Mouse (Mus musculus) CH12.LX (cell line): ENCODE measurements around the gene Cd164l2. TPM values are rescaled to one million over a fixed set of nuclear protein-coding genes. Genes with fewer than 3 reads are reported as not detected.

Source experiments
- DNase-seq: peaks from one replicate; pipeline ENCODE4 v3.0.0-alpha.2; 2013; ENCODE audit errors: extremely low read depth
- H3K27ac ChIP-seq: 2 replicates; pipeline ENCODE4 v1.5.1; 2012; ENCODE audit warnings: low read depth, mild to moderate bottlenecking, control low read depth, moderate library complexity; ENCODE audit not compliant: insufficient read depth
- H3K27me3 ChIP-seq: replicated peaks from 2 replicates; pipeline ENCODE3; 2012; ENCODE audit warnings: inconsistent platforms
- H3K36me3 ChIP-seq, 2 experiments: replicated peaks in 1 of 2; 2 replicates each; pipeline versions ENCODE3 to v1.6.1; 2012; ENCODE audit warnings: inconsistent platforms in 1 of 2, low read length in 1 of 2, mild to moderate bottlenecking in 1 of 2, mixed read lengths in 1 of 2, moderate library complexity in 1 of 2; ENCODE audit not compliant: control insufficient read depth in 1 of 2, insufficient read depth in 1 of 2
- H3K4me1 ChIP-seq, 2 experiments: 2 replicates each; pipeline ENCODE4 v1.6.1; 2012; ENCODE audit warnings: inconsistent platforms in 1 of 2, moderate library complexity in 1 of 2; ENCODE audit not compliant: insufficient read depth in 2 of 2, control insufficient read depth in 1 of 2
- H3K4me2 ChIP-seq: 2 replicates; pipeline ENCODE4 v1.6.1; 2012; ENCODE audit warnings: low read depth, mild to moderate bottlenecking, control low read depth; ENCODE audit not compliant: poor library complexity, insufficient read depth, severe bottlenecking
- H3K4me3 ChIP-seq, 3 experiments: fragments of 150-350 bp in 1 of 3; sonication (generic) in 1 of 3; replicated peaks in 1 of 3; 2 replicates each; pipeline versions ENCODE3 to v1.5.1; 2011 to 2012; ENCODE audit warnings: low read depth in 2 of 3, low read length in 2 of 3, mild to moderate bottlenecking in 2 of 3, moderate library complexity in 2 of 3, control low read depth in 1 of 3, improper control_type of control experiment in 1 of 3, inconsistent platforms in 1 of 3, mixed read lengths in 1 of 3; ENCODE audit not compliant: poor library complexity in 1 of 3
- H3K79me2 ChIP-seq: replicated peaks from 2 replicates; pipeline ENCODE4 v1.6.1; 2012; ENCODE audit warnings: mild to moderate bottlenecking, moderate library complexity; ENCODE audit not compliant: control insufficient read depth, poor library complexity, insufficient read depth, severe bottlenecking; ENCODE audit errors: extremely low read depth
- H3K9ac ChIP-seq: 2 replicates; pipeline ENCODE4 v1.6.1; 2012; ENCODE audit warnings: low read depth, mild to moderate bottlenecking, control low read depth, moderate library complexity; ENCODE audit not compliant: insufficient read depth
- H3K9me3 ChIP-seq: replicated peaks from 2 replicates; pipeline ENCODE3; 2012; ENCODE audit warnings: low read length, inconsistent platforms, mixed read lengths
- BHLHE40 ChIP-seq: IDR thresholded peaks from 2 replicates; pipeline ENCODE4 v1.6.1; 2011; ENCODE audit warnings: mild to moderate bottlenecking, low read depth, low read length, improper control_type of control experiment
- CHD1 ChIP-seq: IDR thresholded peaks from 2 replicates; pipeline ENCODE4 v1.6.1; 2012; ENCODE audit warnings: low read depth, low read length, improper control_type of control experiment, inconsistent platforms
- CTCF ChIP-seq, 2 experiments: IDR thresholded peaks in 1 of 2; conservative IDR thresholded peaks in 1 of 2; 2 replicates each; pipeline ENCODE4 v1.5.1; 2011 to 2012; ENCODE audit warnings: low read depth in 2 of 2, low read length in 2 of 2, improper control_type of control experiment in 1 of 2, inconsistent platforms in 1 of 2, mild to moderate bottlenecking in 1 of 2, moderate library complexity in 1 of 2
- ELF1 ChIP-seq: IDR thresholded peaks from 2 replicates; pipeline ENCODE4 v1.6.1; 2014; ENCODE audit warnings: low read depth, mild to moderate bottlenecking, inconsistent platforms, low read length, improper control_type of control experiment
- ETS1 ChIP-seq: conservative IDR thresholded peaks from 2 replicates; pipeline ENCODE4 v1.6.1; 2012; ENCODE audit warnings: low read depth, mild to moderate bottlenecking, inconsistent platforms, low read length, improper control_type of control experiment, moderate library complexity
- GABPA ChIP-seq: IDR thresholded peaks from 2 replicates; pipeline ENCODE4 v1.6.1; 2012; ENCODE audit warnings: low read depth, low read length, improper control_type of control experiment, inconsistent platforms; ENCODE audit not compliant: insufficient replicate concordance
- IRF4 ChIP-seq: IDR thresholded peaks from 2 replicates; pipeline ENCODE4 v1.6.1; 2014; ENCODE audit warnings: low read depth, mild to moderate bottlenecking, inconsistent platforms, low read length, improper control_type of control experiment
- JUN ChIP-seq: IDR thresholded peaks from 2 replicates; pipeline ENCODE4 v1.6.1; 2011; ENCODE audit warnings: low read depth, mild to moderate bottlenecking, low read length, improper control_type of control experiment, moderate library complexity; ENCODE audit not compliant: insufficient read depth
- JUND ChIP-seq: conservative IDR thresholded peaks from 2 replicates; pipeline ENCODE4 v1.6.1; 2011; ENCODE audit warnings: low read depth, low read length, improper control_type of control experiment
- MAX ChIP-seq: IDR thresholded peaks from 2 replicates; pipeline ENCODE4 v1.6.1; 2011; ENCODE audit warnings: low read length, improper control_type of control experiment
- MAZ ChIP-seq: IDR thresholded peaks from 2 replicates; pipeline ENCODE4 v1.6.1; 2012; ENCODE audit warnings: low read depth, mild to moderate bottlenecking, inconsistent platforms, low read length, improper control_type of control experiment, moderate library complexity
- NELFE ChIP-seq: IDR thresholded peaks from 2 replicates; pipeline ENCODE4 v1.6.1; 2011; ENCODE audit warnings: low read depth, low read length, improper control_type of control experiment
- PAX5 ChIP-seq: IDR thresholded peaks from 2 replicates; pipeline ENCODE4 v1.6.1; 2012; ENCODE audit warnings: low read length, inconsistent platforms, mixed read lengths
- RCOR1 ChIP-seq: conservative IDR thresholded peaks from 2 replicates; pipeline ENCODE4 v1.6.1; 2012; ENCODE audit warnings: low read depth, mild to moderate bottlenecking, inconsistent platforms, low read length, improper control_type of control experiment
- SIN3A ChIP-seq: IDR thresholded peaks from 2 replicates; pipeline ENCODE4 v1.6.1; 2012; ENCODE audit warnings: low read length, improper control_type of control experiment, inconsistent platforms
- TCF12 ChIP-seq: IDR thresholded peaks from 2 replicates; pipeline ENCODE4 v1.6.1; 2014; ENCODE audit warnings: low read depth, mild to moderate bottlenecking, inconsistent platforms, low read length, improper control_type of control experiment
- UBTF ChIP-seq: IDR thresholded peaks from 2 replicates; pipeline ENCODE4 v1.6.1; 2012; ENCODE audit warnings: low read depth, mild to moderate bottlenecking, inconsistent platforms, low read length, improper control_type of control experiment, moderate library complexity
- USF1 ChIP-seq: IDR thresholded peaks from 2 replicates; pipeline ENCODE4 v1.6.1; 2014; ENCODE audit warnings: low read depth, mild to moderate bottlenecking, inconsistent platforms, low read length, improper control_type of control experiment
- ZMIZ1 ChIP-seq: IDR thresholded peaks from 2 replicates; pipeline ENCODE4 v1.6.1; 2012; ENCODE audit warnings: low read depth, mild to moderate bottlenecking, inconsistent platforms, low read length, improper control_type of control experiment
- ZNF384 ChIP-seq: IDR thresholded peaks from 2 replicates; pipeline ENCODE4 v1.6.1; 2012; ENCODE audit warnings: low read depth, low read length, improper control_type of control experiment, inconsistent platforms
- dilution Hi-C: fragments of 300-500 bp; cut with MboI; formaldehyde crosslinking; loops from 2 replicates; pipeline ENCODE4 v1.14.3; 2020; ENCODE audit warnings: low sequenced_read_pairs; ENCODE audit not compliant: extremely low pct_unique_long_range_greater_than_20kb, extremely low pct_ligation_motif_present
- in situ Hi-C: fragments of 300-500 bp; cut with MboI; formaldehyde crosslinking; loops from 3 replicates; pipeline ENCODE4 v1.14.3; 2019; ENCODE audit warnings: low sequenced_read_pairs, low pct_ligation_motif_present, low pct_unique_long_range_greater_than_20kb, mixed read lengths
- polyA plus RNA-seq: library from polyadenylated mRNA; unstranded; fragments of >175 nt; gene quantifications from 2 replicates; pipeline ENCODE4 v1.2.1, GENCODE M21; 2012; ENCODE audit warnings: low read depth; ENCODE audit not compliant: insufficient read length
- total RNA-seq, 2 experiments: library from RNA; depleted of rRNA; stranded (reverse); fragments of 300-350 nt in 1 of 2; fragments of >200 nt in 1 of 2; gene quantifications; 2 replicates each; pipeline ENCODE4 v1.2.3; 2012 to 2014

The Cd164l2 gene
- total and polyA plus RNA-seq, 3 experiments = not detected

DNA sequence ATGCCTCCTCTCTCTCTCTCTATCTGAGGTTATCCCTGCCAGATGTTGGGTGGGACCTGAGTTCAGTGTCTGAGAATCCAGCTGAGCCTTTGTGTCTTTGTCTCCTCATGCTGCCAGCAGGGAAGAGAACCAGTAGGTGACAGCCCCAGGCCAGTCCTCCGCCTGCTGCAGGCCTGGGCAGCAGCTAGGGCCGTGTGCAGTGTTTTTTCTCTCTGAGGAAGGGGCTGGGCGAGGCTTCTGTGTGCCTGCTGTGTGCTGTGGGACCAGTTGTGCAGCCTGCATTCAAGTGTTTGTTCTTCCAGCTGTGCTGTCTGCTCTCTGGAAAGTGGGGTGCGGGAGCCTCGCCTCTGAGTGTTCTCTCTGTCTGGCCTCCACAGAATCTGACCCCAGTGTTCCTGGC is 11.9 kb downstream of the Cd164l2 start:
- TF ChIP-seq MAX = no peak
- no peak for TF ChIP-seq ETS1
- TF ChIP-seq ZMIZ1 = no peak
- TF ChIP-seq USF1 = no peak
- TF ChIP-seq PAX5 = no peak
- TF ChIP-seq UBTF = no peak
- no peak for TF ChIP-seq BHLHE40
- TF ChIP-seq JUND = no peak
- TF ChIP-seq RCOR1 = no peak
- TF ChIP-seq TCF12 = no peak
- no peak for TF ChIP-seq MAZ
- TF ChIP-seq CTCF (conservative IDR thresholded peaks at IDR 0.05 in 1 of 2, IDR thresholded peaks at IDR 0.05 in 1 of 2; ENCODE audit: low read depth in 2 of 2, low read length in 2 of 2) = no peak
- no peak for TF ChIP-seq CHD1

DNA sequence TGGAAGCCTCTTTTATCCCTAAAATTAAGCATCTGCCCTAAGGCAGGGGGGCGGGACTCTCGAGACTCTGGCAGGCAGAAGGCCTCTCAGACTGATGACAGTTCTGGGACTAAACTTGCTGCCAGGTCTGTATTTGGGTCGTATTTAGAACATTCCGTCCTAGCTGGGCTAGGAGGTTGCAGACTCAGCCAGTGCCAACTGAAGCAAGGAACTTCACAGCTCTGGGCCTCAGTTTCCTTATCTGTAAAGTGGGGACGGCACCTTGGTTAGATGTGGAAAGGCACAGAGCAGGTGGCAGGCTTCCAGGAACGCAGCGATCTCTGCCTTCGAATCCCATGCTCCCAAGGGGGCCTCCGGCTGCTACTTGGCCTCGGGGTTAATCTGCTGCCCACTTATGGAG is 14.1 kb downstream of the Cd164l2 start:
- Histone ChIP-seq H3K9me3 (peaks cover 2% of the 10 kb centered on the region), H3K4me3 (no peak overlapping the region), H3K36me3 (no peaks in the 10 kb centered on the region), H3K79me2 (no peaks in the 10 kb centered on the region), H3K27ac (no peak overlapping the region), H3K4me1 (peaks cover 3% of the 10 kb centered on the region in 2 experiments; a peak in 2 of 4 replicates), H3K4me2 (no peak overlapping the region)
- DNase-seq = no peak
- TF ChIP-seq SIN3A (no peak), GABPA (no peak), TCF12 (no peak), NELFE (no peak), JUN (no peak), ELF1 (no peak), IRF4 (no peak), MAX (no peak), ZNF384 (no peak)
- TF ChIP-seq, all 38 proteins: peak for 0
- in situ Hi-C loops = no loop called here
- Histone ChIP-seq H3K9ac (no peak overlapping the region), H3K27me3 (peaks cover 49% of the 10 kb centered on the region)
- dilution Hi-C loops = no loop called here

More for the DNA sequence above, 11.9 kb downstream of the Cd164l2 start:
- no peak overlapping the region for H3K27ac ChIP-seq
- dilution Hi-C loops = no loop called here
- no peak for DNase-seq
- no peak overlapping the region for H3K4me3 ChIP-seq
- no peak overlapping the region for H3K9ac ChIP-seq
- in situ Hi-C loops = no loop called here
- peaks cover 63% of the 10 kb centered on the region for H3K27me3 ChIP-seq
- H3K79me2 ChIP-seq = no peaks in the 10 kb centered on the region
- H3K9me3 ChIP-seq = peaks cover 2% of the 10 kb centered on the region
- no peaks in the 10 kb centered on the region for H3K36me3 ChIP-seq
- no peak overlapping the region for H3K4me2 ChIP-seq
- peaks cover 3% of the 10 kb centered on the region in 2 experiments; a peak in 2 of 4 replicates for H3K4me1 ChIP-seq
